Mouse (Mus musculus): ENCODE results near the gene Slc8b1. TPM values are rescaled to one million over a fixed set of nuclear protein-coding genes. Genes with fewer than 3 reads are reported as not detected.

The Slc8b1 gene
- 10 to 100 TPM in 1 of 4 experiments, 1 to 10 TPM in 3; 6.0 to 10.7 (median 6.5) TPM for total RNA-seq (2022)

DNA sequence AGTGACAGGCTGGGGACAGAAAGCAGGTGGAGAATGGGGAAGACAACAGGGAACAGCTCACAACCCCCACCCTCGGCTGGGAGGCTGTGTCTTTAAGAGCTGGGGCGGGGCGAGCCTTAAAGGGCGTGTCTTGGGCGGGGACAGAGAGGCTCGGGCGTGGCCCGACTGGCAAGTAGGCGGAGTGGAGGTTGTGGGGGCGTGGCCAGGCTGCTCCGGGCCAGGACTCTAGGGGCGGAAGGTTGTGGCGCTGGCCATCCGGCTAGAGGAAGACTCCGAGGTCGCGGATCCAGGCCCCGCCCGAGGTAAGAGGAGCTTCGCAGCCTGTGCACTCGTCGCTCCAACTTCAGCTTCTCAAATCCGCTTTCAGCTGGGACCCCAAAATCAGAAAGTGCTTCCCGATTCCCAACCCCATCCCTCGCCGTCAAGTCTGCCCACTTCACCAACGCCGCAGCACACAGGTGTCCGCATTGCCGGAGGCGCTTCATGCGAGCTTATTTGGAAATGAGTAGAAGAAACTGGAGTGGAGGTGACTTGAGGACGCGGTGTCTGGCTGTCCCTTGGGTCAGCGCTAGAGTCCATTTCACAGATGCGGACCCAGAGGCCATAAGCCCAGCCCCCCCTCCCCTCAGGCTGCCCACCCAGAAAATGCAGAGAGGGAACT lies at the start of gene Slc8b1:
Gene Slc8b1 (plus strand): TSS at position 187 of the 661 bp plus-strand sequence.
- DNase-seq (ENCODE audit: low spot score in 2 of 2): peak; percentile 97

DNA sequence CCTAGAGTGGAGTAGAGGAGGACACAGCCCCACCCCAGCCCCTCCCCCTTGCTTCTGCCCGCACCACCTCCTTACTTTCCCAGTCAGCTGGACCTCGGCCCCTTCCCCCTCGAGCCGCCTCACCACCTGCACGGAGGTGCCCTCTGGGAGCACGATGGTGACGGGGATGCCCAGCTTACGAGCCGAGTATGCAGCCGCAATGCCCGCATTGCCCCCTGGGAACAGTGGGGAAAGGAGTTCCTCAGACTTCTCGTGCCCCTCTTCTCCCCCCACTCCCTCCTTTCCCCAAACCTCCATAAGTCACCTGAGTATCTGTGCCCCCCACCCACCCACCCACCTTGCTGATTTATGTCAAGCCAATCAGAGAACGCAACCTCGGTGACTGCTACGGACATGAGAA lies 49.1 kb upstream of the Slc8b1 start:
- DNase-seq (ENCODE audit: low spot score in 2 of 2): no peak

DNA sequence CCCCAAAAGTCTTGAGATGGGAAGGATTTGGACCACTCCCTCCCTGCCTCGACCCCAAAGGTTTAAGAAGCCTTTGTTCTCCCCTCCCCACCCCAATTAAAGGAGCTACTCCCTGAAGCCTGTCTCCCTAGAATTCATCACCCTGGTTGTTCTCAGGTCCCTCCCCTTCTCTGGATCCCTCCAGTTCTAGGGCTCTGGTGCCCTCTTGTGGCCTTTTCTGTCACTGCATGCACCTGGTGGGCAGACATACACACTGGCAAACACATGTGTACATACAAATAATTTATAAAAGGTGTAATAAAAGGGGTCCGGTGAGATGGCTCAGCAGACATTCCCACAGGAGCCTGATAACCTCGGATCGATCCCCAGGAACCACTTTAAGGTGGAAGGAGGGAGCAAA lies 46.6 kb upstream of the Slc8b1 start:
- DNase-seq (ENCODE audit: low spot score in 2 of 2): no peak

DNA sequence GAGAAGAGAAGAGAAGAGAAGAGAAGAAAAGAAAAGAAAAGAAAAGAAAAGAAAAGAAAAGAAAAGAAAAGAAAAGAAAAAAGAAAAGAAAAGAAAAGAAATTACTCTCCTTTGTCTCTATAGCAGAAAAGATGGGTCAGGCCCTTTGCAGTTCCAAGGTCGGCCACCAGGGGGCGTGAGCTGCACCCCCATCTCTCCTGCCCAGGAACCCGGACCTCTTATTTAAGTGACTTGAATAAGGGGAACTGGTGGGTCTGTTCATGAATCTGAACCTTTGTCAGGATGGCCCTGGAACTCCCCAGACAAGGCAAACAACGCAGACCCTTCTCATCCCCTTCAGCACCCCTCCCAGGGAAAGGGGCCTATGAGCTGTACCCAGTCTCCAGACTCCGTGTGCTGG lies 45.9 kb upstream of the Slc8b1 start:
- no peak for DNase-seq (ENCODE audit: low spot score in 2 of 2)

DNA sequence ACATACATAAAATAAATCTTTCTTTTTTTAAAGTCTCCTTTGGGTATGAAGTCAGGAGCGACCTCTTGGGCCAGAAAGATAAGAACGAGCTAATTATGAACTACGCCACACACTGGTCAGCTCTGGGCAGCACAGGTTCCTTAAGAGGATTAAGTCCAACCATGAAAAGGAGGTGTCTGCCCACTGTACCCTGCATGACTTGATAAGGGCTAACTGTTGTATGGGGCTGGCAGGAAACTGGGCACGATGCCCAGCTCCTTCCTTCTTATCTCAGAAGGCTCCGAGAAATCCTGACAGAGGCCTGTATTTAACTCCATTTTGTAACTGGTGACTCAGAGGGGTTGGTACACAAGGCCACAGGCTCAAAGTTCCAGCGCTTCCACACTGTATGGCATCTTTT lies 45.1 kb upstream of the Slc8b1 start:
- no peak for DNase-seq (ENCODE audit: low spot score in 2 of 2)

DNA sequence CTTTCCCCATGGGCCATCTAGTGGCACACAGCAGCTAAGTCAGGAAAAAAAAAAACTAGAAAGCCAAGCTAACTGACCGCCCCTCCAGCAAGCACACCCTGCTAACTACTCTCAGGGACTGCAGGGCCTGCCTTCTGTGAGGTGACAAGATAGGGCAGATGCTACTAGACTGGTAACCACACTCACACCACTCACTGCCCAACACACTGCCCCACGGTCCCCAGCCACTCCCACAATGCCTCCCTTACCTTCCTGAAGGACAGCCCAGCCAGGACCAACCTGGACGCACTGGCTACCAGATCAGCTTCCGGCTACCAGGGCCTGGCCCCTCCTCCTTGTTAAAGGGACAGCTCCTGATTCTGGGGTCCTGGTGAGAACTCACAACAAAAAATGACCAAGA lies 43.9 kb upstream of the Slc8b1 start:
- DNase-seq (ENCODE audit: low spot score in 2 of 2): no peak

DNA sequence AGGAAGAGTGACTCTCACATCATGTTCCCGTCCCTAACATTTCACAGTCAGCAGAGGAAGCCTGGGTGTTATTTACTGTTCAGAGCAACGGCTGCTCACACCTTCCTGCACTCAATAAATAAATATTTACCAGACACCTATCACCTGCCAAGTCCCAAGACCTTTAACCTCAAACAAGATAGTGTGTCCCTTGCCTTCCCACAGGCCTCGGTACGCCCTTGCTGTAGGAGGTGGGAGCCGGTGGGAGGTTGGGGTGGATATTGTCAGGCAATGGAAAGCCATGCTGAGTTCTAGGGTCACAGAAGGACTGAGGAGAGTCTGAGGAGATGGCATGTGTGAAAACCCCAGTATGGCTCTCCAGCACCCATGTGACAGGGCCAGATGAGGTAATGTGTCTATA lies 42.6 kb upstream of the Slc8b1 start:
- no peak for DNase-seq (ENCODE audit: low spot score in 2 of 2)

DNA sequence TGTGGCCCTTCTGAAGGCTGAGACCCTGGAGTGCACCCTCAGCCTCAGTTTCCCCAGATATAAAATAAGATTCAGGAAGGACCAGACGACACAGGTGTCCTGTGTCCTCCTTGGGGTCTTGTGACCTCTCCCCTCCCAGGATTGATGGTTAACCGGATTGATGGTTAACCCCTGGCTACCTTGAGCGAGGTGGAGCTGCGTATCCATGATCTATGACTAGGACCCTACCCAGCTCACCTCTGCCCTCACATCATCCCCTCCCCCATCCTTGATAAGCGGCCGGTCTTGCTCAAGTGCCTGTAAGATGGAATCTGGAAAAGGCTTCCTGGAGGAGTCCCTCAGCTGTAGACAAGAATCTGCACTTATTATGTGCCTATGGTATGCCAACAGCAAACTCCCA lies 42.1 kb upstream of the Slc8b1 start:
- DNase-seq (ENCODE audit: low spot score in 2 of 2): no peak

DNA sequence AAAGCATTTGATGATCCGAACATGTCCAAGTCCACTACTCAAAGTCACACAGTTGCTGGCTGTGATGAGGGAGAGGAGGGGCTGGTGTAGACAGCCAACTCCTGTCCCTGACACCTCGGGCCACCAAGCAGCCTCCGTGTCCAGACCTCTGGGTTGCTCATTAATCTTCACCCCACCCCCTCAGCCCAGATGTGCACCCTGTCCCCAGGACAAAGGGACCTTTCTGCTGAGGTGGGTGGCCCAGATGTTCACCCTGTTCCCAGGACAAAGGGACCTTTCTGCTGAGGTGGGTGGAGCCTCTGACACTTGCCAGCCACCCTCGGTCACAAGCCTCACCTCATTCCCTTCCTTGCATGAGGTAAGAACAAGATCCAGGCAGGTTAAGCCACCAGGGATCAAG lies 39.4 kb upstream of the Slc8b1 start:
- no peak for DNase-seq (ENCODE audit: low spot score in 2 of 2)

DNA sequence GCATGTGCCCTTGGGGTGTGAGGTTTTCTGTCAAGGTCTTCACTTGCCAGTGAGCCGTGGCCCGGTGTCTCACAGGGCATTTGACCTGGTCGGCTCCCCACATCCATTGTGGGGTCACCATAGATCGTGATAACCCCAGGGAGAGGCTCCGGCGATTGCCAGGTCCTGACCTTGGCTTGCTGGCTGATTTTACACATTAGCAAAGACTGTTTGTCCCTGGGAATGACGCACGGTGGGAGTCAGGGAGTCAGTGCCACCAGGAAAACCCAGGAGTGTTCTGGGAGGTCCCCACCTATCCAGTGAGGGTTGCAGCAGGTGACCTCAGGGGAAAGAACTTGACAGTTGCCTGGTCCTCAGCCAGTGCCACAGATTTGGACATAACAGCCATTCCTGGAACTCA lies 38.2 kb upstream of the Slc8b1 start, which contains the start of gene Sdsl:
Gene Sdsl (minus strand): TSS at position 41 of the 400 bp plus-strand sequence.
- no peak for DNase-seq (ENCODE audit: low spot score in 2 of 2)

DNA sequence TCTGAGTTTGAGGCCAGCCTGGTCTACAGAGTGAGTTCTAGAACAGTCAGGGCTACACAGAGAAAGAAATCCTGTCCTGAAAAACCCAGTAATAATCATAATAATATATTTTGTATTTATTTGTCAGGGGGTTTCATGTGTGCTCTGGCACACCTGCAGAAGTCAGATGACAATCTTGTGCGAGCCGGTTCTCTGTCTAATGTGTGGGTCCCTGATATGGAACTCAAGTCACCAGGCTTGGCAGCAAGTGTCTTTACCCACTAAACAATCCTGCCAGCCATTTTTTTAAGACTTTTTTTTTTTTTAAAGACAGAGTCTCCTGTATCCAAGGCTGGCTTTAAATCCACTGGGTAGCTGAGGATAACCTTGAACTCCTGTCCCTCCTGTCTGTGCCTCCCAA lies 37.6 kb upstream of the Slc8b1 start:
- no peak for DNase-seq (ENCODE audit: low spot score in 2 of 2)

DNA sequence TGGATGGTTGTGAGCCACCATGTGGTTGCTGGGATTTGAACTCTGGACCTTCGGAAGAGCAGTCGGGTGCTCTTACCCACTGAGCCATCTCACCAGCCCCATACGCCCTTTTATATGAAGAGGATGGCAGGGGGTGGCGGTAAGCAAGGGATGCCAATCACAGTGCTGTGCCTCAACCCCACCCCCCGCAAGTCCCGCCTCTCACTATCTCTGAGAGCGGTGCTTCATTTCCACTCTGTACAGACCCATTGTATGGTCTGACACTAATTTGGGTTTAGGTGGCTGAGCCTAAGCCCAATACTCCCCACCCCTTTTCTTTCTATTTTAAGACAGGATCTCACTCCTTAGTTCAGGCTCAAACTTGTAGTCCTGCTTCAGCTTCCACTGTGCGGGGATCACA lies 35.1 kb upstream of the Slc8b1 start:
- DNase-seq (ENCODE audit: low spot score in 2 of 2): no peak

DNA sequence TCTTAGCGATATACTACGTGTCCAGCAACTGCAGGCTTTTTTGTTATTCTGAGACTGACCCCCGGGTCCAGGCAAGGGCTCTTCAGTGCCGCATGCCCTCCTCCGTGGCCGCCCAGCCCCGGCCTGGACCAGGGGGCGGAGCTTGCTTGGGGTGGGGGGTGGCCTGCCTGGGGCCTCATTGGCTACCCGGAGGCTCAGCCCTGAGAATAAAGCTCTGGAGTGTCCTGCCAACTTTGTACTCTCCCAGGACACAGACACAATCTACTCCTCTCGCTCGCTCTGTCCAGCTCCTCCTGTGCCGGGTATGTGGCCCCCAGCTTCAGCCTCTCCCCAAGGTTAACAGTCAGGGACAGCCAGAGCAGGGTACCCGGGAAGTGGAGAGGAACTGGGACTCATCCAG lies 34.7 kb upstream of the Slc8b1 start, which contains the start of gene Sds:
Gene Sds (plus strand): TSS at position 231 of the 400 bp plus-strand sequence.
- DNase-seq (ENCODE audit: low spot score in 2 of 2): no peak

DNA sequence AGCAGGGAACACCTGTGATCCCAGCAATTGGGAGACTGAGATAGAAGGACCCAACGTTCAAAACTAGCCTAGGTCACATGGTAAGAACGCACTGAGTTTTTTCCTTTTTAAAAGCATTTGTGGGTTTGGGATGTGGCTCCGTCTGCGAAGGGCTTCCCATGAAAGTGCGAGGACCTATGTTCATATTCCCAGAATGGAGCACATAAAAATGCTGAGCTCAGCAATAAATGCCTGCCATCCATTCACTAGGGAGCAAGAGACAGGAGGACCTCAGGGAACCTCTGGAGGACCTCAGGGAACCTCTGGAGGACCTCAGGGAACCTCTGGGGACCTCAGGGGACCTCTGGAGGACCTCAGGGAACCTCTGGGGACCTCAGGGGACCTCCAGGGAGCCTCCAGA lies 33.0 kb upstream of the Slc8b1 start:
- DNase-seq (ENCODE audit: low spot score in 2 of 2): no peak

DNA sequence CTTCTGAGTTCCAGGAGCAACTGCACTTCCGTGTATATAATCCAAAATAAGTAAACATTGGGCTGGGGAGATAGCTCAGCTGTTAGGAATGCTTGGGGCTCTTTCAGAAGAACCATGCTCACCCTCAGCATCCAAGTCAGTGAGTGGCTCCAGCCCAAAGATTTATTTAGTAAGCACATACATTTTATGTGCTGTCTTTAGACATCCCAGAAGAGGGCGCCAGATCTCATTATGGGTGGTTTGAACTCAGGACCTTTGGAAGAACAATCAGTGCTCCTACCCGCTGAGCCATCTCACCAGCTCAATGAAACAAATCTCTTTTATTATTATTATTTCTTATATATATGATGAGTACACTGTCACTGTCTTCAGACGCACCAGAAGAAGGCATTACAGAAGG lies 31.4 kb upstream of the Slc8b1 start:
- DNase-seq (ENCODE audit: low spot score in 2 of 2): no peak

DNA sequence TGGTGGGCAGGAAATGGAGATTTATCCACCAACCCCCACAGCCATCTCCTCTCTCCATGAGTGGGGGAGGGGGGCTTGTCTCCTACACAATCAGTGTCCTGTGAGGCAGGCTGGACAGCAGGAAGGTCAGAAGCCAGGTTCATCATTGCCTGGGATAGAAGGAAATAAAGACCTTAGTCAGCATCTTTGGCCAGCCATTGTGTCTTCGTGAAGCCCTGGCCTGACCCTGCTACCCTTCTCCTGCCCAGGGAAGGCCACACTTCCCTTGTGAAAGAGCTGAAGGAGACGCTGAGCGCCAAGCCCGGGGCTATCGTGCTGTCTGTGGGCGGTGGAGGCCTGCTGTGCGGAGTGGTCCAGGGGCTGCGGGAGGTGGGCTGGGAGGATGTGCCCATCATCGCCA lies 29.8 kb upstream of the Slc8b1 start:
- no peak for DNase-seq (ENCODE audit: low spot score in 2 of 2)

DNA sequence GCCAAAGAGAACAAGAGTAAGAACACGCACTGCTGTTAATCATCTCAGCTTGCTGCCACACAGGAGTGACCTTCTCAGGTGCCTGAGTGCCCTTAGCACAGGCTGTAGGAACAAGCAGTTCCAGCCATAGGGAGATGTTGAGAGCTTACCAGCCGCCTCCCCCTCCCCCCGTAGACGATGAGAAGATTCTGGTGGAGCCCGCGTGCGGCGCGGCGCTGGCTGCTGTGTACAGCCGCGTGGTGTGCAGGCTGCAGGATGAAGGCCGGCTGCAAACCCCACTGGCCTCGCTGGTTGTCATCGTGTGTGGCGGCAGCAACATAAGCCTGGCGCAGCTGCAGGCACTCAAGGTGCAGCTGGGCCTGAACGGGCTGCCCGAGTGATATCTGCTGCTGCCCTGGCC lies 27.6 kb upstream of the Slc8b1 start:
- no peak for DNase-seq (ENCODE audit: low spot score in 2 of 2)

DNA sequence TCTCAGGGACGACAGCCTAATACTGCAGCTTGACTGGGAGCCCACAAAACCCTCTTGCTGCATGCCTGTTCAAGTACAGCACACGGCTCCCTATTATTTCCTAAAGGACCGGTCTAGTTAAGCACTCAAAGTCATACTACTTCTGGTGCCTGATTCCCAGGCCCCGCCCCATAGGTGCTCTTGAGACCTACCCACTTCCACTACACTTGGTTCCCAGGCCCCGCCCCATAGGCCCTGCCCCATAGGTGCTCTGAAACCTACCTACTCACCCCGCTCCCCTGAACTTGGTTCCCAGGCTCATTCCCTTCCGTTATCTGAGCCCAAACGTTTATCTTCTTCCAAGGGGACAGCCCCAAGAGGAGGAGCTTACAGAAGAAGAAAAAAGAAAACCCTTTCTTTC lies 23.1 kb upstream of the Slc8b1 start:
- no peak for DNase-seq (ENCODE audit: low spot score in 2 of 2)

DNA sequence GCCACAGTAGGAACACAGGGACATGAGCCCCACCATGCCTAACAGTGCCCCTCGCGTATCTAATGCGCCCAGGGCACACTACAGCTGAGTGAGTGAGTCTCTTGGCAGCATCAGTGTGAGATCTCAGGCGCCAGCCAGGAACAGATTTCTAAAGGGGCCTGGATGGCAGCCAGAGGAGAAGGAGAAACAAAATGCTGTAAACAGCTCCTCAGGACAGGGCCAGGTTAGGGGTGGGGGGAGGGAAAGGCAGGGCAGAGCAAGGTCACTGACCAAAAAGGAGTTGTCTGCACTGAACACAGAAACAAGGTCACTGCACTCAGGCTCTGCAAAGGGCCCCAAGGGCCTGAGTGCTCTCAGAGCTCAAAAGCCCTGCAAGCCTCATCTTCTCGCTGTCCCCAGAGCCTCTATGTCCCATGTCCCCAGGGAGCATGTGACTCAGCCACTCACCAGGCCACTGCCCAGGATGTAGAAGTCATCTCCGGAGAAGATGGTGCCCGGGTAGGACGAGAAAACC lies 20.2 kb upstream of the Slc8b1 start:
- DNase-seq (ENCODE audit: low spot score in 2 of 2): peak in 1 of 2 experiments; percentile 49

DNA sequence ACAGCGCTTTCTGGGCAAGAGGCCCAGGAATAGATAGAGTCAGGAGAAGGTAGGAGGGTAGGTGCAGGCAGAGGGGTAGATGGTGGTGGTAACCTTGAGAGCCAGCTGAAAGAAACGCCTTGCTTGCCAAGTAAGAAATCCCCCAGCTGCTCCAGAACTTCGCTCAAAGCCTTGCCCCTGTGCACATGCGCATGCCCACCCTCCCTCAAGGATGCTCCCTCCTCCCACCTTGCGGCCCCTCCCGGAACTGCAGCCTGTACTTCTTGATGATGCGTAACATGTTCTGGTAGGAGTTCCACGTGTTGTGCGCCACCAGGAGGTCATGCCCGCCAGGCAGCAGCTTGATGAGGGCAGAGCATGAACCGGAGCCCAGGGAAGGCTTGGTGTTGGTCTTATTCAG lies 18.5 kb upstream of the Slc8b1 start:
- DNase-seq (ENCODE audit: low spot score in 2 of 2): no peak

DNA sequence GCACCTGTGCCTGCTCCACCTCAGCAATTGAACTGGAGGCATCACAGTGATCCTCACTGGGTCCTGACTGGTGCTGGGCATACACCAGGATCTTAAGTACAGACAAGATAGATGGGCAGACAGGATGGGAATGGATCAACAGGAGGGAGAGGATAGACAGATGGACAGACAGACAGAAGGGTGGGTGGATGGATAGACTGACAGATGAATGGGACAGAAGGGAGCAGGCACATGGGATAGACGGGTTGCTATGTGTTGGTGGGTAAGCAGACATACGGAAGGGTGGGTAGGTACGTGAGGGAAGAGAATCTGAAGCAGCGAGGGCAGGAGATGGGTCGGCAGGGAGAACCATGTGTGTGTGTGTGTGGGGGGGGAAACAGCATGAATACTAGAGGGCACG lies 17.5 kb upstream of the Slc8b1 start:
- no peak for DNase-seq (ENCODE audit: low spot score in 2 of 2)

DNA sequence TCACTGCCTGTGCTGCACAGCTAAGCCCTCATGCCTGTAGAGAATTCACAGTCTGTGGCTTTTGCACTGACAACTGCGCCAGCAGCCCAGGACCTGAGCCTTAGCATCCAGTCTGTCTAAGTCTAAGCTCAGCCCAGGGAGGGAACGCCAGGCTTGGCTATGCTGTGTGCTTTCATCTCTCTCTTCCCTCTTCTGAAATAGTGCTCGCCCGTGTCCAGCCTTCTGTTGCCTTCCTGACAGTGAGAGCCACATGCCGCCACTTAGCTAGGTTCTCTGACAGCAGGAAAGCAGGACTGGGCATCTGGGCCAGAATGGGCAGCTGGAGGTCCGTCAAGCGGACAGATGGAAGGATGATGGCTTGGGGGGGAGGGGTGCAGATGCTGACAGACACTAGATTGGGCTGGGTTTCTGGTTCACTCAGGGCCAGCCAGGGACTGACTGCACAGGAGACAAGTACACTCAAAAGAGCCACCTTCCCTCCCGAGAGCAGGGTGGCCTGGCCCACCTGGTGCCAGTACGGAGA lies 17.0 kb upstream of the Slc8b1 start:
- no peak for DNase-seq (ENCODE audit: low spot score in 2 of 2)

DNA sequence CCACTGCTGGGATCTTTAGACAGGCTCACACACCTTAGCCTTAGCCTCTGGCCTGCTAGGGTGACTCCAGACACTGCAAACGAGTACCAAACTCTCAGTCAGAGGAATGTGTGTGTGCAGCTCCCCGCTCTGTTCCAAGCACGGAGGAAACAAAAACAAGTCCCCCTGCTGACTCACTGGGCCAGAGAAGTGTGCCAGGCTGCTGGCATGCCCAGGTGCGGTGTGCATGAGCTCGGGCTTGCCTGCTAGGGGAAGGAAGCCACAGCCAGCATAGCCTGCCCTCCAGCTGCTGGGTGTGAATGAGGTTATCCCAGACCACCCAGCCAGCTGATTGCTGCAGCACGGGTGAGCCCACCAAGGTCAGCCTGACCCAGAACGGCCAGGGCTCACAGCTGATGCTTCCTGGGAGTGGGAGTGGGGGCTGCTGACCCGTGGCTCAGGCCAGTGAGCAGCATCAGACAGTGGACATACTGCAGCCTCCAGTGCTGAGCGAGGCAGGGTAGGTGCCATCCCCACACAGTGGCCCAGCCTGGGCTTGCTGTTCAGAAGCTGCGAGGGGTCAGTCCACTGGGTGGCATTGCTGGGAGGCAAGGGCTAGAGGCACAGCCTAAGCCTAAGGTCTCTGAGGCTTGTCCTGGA lies 15.8 kb upstream of the Slc8b1 start:
- DNase-seq (ENCODE audit: low spot score in 2 of 2): no peak
